Mouse (Mus musculus) liver, adult 2 months (tissue): ENCODE results near the gene Odf2. TPM values are rescaled to one million over a fixed set of nuclear protein-coding genes. Genes with fewer than 3 reads are reported as not detected.
A peak's percentile ranks its signal among the peaks of the same experiment; 100 is the strongest.

Experiments used
- DNase-seq: peaks from one replicate; pipeline ENCODE4 v3.0.0-alpha.2; 2011; ENCODE audit warnings: low read depth, low spot score; ENCODE audit errors: extremely low read depth
- H3K27ac ChIP-seq: fragments of 200-500 bp; replicated peaks from 2 replicates; pipeline ENCODE4 v1.5.1; 2012; ENCODE audit warnings: low read depth, mild to moderate bottlenecking, control low read depth, inconsistent platforms, low read length; ENCODE audit not compliant: insufficient read depth
- H3K27me3 ChIP-seq: fragments of 200-500 bp; 2 replicates; pipeline ENCODE4 v1.6.1; 2012; ENCODE audit warnings: mild to moderate bottlenecking, moderate library complexity, low read length, inconsistent platforms; ENCODE audit not compliant: control insufficient read depth, insufficient read depth
- H3K36me3 ChIP-seq: fragments of 200-500 bp; 2 replicates; pipeline ENCODE4 v1.6.1; 2012; ENCODE audit warnings: low read length, inconsistent platforms; ENCODE audit not compliant: control insufficient read depth, insufficient read depth
- H3K4me1 ChIP-seq: fragments of 200-500 bp; 2 replicates; pipeline ENCODE4 v1.6.1; 2011; ENCODE audit warnings: low read length; ENCODE audit not compliant: control insufficient read depth, insufficient read depth
- H3K4me3 ChIP-seq: fragments of 200-500 bp; 2 replicates; pipeline ENCODE4 v1.5.1; 2011; ENCODE audit warnings: low read depth, mild to moderate bottlenecking, control low read depth, low read length, moderate library complexity; ENCODE audit not compliant: insufficient read depth
- H3K79me2 ChIP-seq: fragments of 200-500 bp; 2 replicates; pipeline ENCODE4 v1.6.1; 2012; ENCODE audit warnings: inconsistent platforms, mild to moderate bottlenecking, low read length, moderate library complexity; ENCODE audit not compliant: control insufficient read depth, insufficient read depth
- H3K9ac ChIP-seq: fragments of 200-500 bp; 2 replicates; pipeline ENCODE4 v1.6.1; 2012; ENCODE audit warnings: low read depth, mild to moderate bottlenecking, control low read depth, inconsistent platforms, low read length
- CTCF ChIP-seq: fragments of 200-500 bp; IDR thresholded peaks from 2 replicates; pipeline ENCODE4 v1.5.1; 2011; ENCODE audit warnings: low read depth, low read length, control low read depth
- POLR2A ChIP-seq: fragments of 200-500 bp; IDR thresholded peaks from 2 replicates; pipeline ENCODE4 v1.6.1; 2011; ENCODE audit warnings: low read length, control low read depth; ENCODE audit not compliant: insufficient read depth; ENCODE audit errors: extremely low read depth
- WGBS: fragments of 180-500 bp; shearing (Covaris S2); methylation state at CpG from one replicate; pipeline ENCODE4 v1.1.7; 2018; 5-methylcytosine and 5-hydroxymethylcytosine counted together
- polyA plus RNA-seq: library from polyadenylated mRNA; depleted of rRNA; stranded (reverse); fragments of >200 nt; gene quantifications from 2 replicates; pipeline ENCODE4 v1.2.3, GENCODE M21; 2012; rRNA removed
- total RNA-seq: library from RNA; depleted of rRNA; stranded (reverse); fragments of >200 nt; gene quantifications from 2 replicates; pipeline ENCODE4 v1.2.3, GENCODE M21; 2014; rRNA removed

The Odf2 gene
- total RNA-seq = 6.4 and 7.0 TPM in 2 replicates
- 3.7 and 7.0 TPM in 2 replicates for polyA plus RNA-seq

- peak; percentile 80 for DNase-seq
- Histone ChIP-seq H3K79me2 (peaks cover 4% of the 10 kb centered on the region; the same call in 1 of the 2 replicates), H3K27ac (peak within 1 kb of the TSS; percentile 47), H3K27me3 (no peaks in the 10 kb centered on the region), H3K4me3 (peak within 1 kb of the TSS; percentile 93), H3K4me1 (peaks cover 8% of the 10 kb centered on the region; the same call in 1 of the 2 replicates), H3K9ac (peak within 1 kb of the TSS; percentile 82), H3K36me3 (peaks cover 4% of the 10 kb centered on the region; the same call in 1 of the 2 replicates)
- 1% methylated on average over 70 of the region's 70 CpGs for WGBS
- TF ChIP-seq CTCF (no peak), POLR2A (no peak)
Observed at GRCm38 (mm10) chr2:29889066-29889944, at the start of gene Odf2. Gene Odf2 (plus strand): TSS chr2:29889221.

GRCm38 (mm10) chr2:29839460-29839859, 49.6 kb upstream of the Odf2 start:
- WGBS = 65% methylated on average over 4 of the region's 4 CpGs
- Histone ChIP-seq H3K27me3 (no peaks in the 10 kb centered on the region), H3K36me3 (peaks cover 4% of the 10 kb centered on the region; the same call in 1 of the 2 replicates)

GRCm38 (mm10) chr2:29843231-29844105, 45.6 kb upstream of the Odf2 start:
- H3K79me2 ChIP-seq = no peaks in the 10 kb centered on the region
- H3K4me1 ChIP-seq = no peaks in the 10 kb centered on the region
- H3K36me3 ChIP-seq = peaks cover 4% of the 10 kb centered on the region; the same call in 1 of the 2 replicates
- H3K4me3 ChIP-seq = no peak overlapping the region
- H3K9ac ChIP-seq = no peak overlapping the region
- no peaks in the 10 kb centered on the region; the same call in 1 of the 2 replicates for H3K27me3 ChIP-seq
- no peak for TF ChIP-seq CTCF
- no peak for TF ChIP-seq POLR2A
- no peak for DNase-seq
- WGBS = 87% methylated on average over 9 of the region's 9 CpGs
- H3K27ac ChIP-seq = no peak overlapping the region

More at GRCm38 (mm10) chr2:29839460-29839859, 49.6 kb upstream of the Odf2 start:
- H3K9ac ChIP-seq = no peak overlapping the region
- no peak overlapping the region for H3K27ac ChIP-seq
- H3K4me3 ChIP-seq = no peak overlapping the region
- no peaks in the 10 kb centered on the region for H3K79me2 ChIP-seq
- H3K4me1 ChIP-seq = no peaks in the 10 kb centered on the region
- TF ChIP-seq POLR2A (no peak), CTCF (no peak)
- DNase-seq = no peak

GRCm38 (mm10) chr2:29844115-29844514, 44.9 kb upstream of the Odf2 start:
- Histone ChIP-seq H3K9ac (no peak overlapping the region), H3K27ac (no peak overlapping the region), H3K79me2 (no peaks in the 10 kb centered on the region), H3K36me3 (peaks cover 4% of the 10 kb centered on the region; the same call in 1 of the 2 replicates), H3K4me1 (no peaks in the 10 kb centered on the region), H3K4me3 (no peak overlapping the region), H3K27me3 (no peaks in the 10 kb centered on the region; the same call in 1 of the 2 replicates)
- DNase-seq = no peak
- WGBS = 92% methylated on average over 2 of the region's 2 CpGs
- TF ChIP-seq POLR2A = no peak
- no peak for TF ChIP-seq CTCF

GRCm38 (mm10) chr2:29844661-29845060, 44.4 kb upstream of the Odf2 start:
- Histone ChIP-seq H3K27ac (no peak overlapping the region), H3K4me1 (no peaks in the 10 kb centered on the region), H3K9ac (no peak overlapping the region), H3K27me3 (no peaks in the 10 kb centered on the region; the same call in 1 of the 2 replicates), H3K79me2 (no peaks in the 10 kb centered on the region), H3K36me3 (peaks cover 4% of the 10 kb centered on the region; the same call in 1 of the 2 replicates), H3K4me3 (no peak overlapping the region)
- DNase-seq = no peak
- 97% methylated on average over 3 of the region's 3 CpGs for WGBS
- TF ChIP-seq POLR2A = no peak
- TF ChIP-seq CTCF = no peak
